Mouse (Mus musculus) limb, embryonic 10.5 days (tissue): ENCODE measurements at regions not wholly inside any gene's neighbourhood (a gene's known extent, or its start where the extent isn't known, plus 50 kb on each side); places are given as distances from the start of the nearest gene placed in this dataset.
A peak's percentile ranks its signal among the peaks of the same experiment; 100 is the strongest.

Experiments used
- DNase-seq: peaks from one replicate; pipeline ENCODE4 v3.0.0-alpha.2; 2017; ENCODE audit warnings: low spot score
- H3K27ac ChIP-seq: fragments of 300-500 bp; sonication (generic); 2 replicates; pipeline ENCODE4 v1.5.1; 2016; ENCODE audit warnings: mild to moderate bottlenecking
- H3K27me3 ChIP-seq: fragments of 300-500 bp; sonication (generic); 2 replicates; pipeline ENCODE4 v1.6.1; 2016; ENCODE audit warnings: low read depth, mild to moderate bottlenecking; ENCODE audit not compliant: poor library complexity, severe bottlenecking
- H3K36me3 ChIP-seq: fragments of 300-500 bp; sonication (generic); 2 replicates; pipeline ENCODE4 v1.6.1; 2016; ENCODE audit warnings: mild to moderate bottlenecking, moderate library complexity
- H3K4me1 ChIP-seq: fragments of 300-500 bp; sonication (generic); 2 replicates; pipeline ENCODE4 v1.6.1; 2016
- H3K4me3 ChIP-seq: fragments of 300-500 bp; sonication (generic); 2 replicates; pipeline ENCODE4 v1.5.1; 2016; ENCODE audit warnings: mild to moderate bottlenecking, moderate library complexity
- H3K9me3 ChIP-seq: fragments of 300-500 bp; sonication (generic); replicated peaks from 2 replicates; pipeline ENCODE4 v1.6.1; 2016; ENCODE audit warnings: mild to moderate bottlenecking
- WGBS: fragments of 180-500 bp; shearing (Covaris S2); methylation state at CpG from one replicate; pipeline ENCODE4 v1.1.7; 2016; 5-methylcytosine and 5-hydroxymethylcytosine counted together

DNA sequence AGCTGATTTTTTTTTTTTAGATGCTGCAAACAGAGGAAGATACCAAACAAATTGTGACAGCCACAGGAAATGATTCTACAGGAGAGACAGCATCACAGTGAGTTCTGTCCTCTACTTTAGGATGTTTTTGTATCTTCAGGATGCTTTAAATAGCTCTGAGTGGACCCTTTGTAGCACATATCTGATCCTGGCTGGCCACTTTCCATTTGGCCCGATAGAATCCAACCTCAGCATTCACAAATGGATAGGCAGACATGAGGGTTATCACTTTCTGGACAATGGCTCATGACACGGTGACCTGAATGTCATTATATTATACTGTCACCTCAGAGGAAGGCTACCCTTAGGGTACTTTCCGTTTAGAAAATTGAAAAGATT is 379.3 kb downstream of the Gm10295 start:
- Histone ChIP-seq H3K27me3 (no peaks in the 10 kb centered on the region), H3K4me1 (peaks cover 26% of the 10 kb centered on the region), H3K36me3 (no peaks in the 10 kb centered on the region), H3K4me3 (no peak overlapping the region), H3K27ac (no peak overlapping the region), H3K9me3 (no peaks in the 10 kb centered on the region)
- DNase-seq: no peak
- 33% methylated on average over 3 of the region's 3 CpGs for WGBS

DNA sequence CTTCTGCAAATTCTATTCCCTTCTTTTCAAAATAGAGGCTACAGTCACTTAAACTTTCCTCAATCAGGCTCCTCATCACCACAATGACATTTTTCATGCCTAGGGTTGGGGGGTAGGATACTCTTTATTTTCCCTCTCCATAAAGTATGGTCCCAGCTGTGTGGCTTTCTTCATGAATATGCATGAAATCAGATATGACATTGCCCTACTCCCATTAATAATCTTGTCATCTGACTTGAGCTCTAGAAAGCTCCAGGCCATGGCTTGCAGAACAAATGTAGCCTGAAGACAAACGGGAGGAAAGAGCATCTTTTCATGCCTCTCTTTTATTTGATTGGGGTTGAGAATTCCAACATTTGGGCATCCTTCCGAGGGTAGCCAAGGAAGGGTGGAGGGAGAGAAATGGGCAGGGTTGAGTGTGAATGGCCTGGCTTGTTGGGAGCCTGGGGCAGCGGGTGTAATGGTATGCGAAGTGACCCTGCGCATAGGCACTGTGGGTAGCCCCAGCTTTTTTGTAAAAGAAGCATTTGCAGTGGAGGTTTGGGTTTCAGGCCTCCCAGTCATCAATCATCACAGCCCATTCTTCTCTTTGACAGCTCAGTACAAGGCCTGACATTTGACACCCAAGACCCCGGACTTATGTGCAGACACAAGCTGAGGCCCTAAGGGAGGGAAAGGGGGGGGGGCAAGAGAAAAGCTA is 379.8 kb downstream of the Gm10295 start:
- no peaks in the 10 kb centered on the region for H3K9me3 ChIP-seq
- peak; percentile 34 for DNase-seq
- peaks cover 26% of the 10 kb centered on the region for H3K4me1 ChIP-seq
- H3K27ac ChIP-seq: no peak overlapping the region
- H3K4me3 ChIP-seq: no peak overlapping the region
- no peaks in the 10 kb centered on the region for H3K36me3 ChIP-seq
- 15% methylated on average over 6 of the region's 6 CpGs for WGBS
- no peaks in the 10 kb centered on the region for H3K27me3 ChIP-seq

DNA sequence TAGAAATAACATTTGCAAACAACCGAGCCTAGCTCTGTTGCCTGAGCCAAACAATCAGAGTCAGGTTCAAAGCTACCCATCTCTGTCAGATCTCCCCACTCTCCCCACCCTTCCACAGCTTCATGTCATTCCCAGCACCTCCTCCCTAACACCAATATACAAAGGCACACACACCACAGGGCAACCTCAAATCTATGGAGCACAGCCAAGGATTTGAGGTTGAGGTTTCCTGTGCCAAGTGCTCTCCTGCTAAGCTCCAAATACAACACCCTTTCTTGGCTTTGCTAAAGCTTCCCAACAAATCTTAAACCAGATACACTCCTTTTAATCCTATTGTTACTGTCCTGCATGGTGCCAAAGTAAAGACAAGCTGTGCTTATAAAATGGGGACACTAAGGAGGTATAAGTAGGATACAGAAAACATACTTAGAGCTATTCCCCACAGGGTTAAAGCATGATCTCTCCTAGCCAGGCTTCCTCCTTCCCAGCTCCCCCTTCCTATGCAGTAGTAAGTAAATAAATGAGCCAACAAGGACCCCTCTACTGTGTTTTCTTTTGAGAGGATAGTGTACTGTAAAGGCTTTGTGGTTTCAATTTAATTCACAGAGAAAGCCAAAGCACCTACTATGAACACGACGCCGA is 398.8 kb downstream of the Gm10295 start:
- Histone ChIP-seq H3K4me1 (no peaks in the 10 kb centered on the region), H3K27me3 (peaks cover 5% of the 10 kb centered on the region; the same call in 1 of the 2 replicates), H3K36me3 (no peaks in the 10 kb centered on the region), H3K4me3 (no peak overlapping the region), H3K27ac (no peak overlapping the region), H3K9me3 (no peaks in the 10 kb centered on the region)
- no peak for DNase-seq
- 77% methylated on average over 4 of the region's 4 CpGs for WGBS

DNA sequence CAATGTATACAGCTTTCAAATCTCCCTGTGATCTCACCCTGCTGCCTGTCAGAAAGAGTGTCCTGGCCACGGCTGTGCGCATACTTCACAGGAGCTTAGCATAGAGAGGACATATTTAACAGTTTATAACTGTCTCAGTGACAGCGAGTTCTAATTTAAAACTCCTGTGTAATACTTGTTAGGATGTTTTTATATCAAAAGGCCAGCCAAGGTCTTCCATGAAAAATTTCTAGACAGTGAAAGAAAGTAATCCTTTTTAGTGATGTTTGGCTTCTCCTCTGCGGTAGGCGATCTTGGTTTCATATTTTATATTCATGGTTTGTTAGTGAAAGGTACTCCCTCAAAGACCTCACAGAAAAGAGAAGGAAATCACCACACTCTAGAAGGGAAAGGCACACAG is 403.0 kb downstream of the Gm10295 start:
- 82% methylated on average over 5 of the region's 5 CpGs for WGBS
- Histone ChIP-seq H3K4me3 (no peak overlapping the region), H3K27ac (no peak overlapping the region), H3K9me3 (no peaks in the 10 kb centered on the region), H3K27me3 (peaks cover 5% of the 10 kb centered on the region; the same call in 1 of the 2 replicates), H3K36me3 (no peaks in the 10 kb centered on the region), H3K4me1 (no peaks in the 10 kb centered on the region)
- no peak for DNase-seq

DNA sequence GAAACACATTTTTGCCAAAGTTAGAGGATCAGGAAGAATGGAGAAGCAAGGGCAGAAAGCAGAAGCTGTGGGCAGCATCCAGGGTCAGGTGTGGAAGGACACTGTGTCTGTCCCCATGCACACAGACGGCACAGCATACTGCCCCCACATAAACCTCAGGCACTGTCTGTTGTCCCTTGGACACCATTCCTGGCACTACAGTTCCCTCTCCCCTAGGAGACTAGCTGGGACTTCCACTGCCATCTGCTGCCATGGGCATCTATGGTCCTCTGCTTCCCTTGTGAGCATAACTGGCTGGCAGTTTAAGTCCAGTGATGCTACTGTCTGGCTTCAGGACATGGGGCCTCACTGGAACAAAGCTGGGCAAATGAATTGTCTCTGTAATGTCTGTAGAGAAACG is 405.0 kb downstream of the Gm10295 start:
- no peak for DNase-seq
- 84% methylated on average over 2 of the region's 2 CpGs for WGBS

DNA sequence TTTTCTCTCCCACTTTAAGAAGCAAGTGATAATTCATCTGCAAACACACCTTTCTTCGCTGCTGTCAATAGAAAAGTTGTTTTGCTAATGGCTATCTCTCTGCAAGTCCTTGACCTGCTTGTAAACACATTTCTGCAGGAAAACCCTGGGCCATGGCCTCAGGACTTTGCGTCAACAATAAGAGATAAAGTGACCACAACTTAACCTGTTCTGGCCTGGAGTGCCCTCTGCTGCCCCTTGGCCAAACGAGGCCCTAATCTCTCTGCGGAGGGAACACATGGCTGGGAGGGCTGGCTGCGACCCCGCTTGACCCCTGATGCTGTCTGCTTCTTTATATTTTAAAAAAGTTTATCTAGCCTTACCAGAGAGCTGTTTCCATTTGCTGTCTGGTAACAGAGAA is 420.4 kb downstream of the Gm10295 start:
- H3K27me3 ChIP-seq: no peaks in the 10 kb centered on the region
- no peaks in the 10 kb centered on the region for H3K36me3 ChIP-seq
- no peak overlapping the region for H3K27ac ChIP-seq
- WGBS: 6% methylated on average over 6 of the region's 6 CpGs
- H3K4me1 ChIP-seq: peaks cover 13% of the 10 kb centered on the region
- DNase-seq: no peak
- H3K4me3 ChIP-seq: no peak overlapping the region
- no peaks in the 10 kb centered on the region for H3K9me3 ChIP-seq

More for the DNA sequence above, 405.0 kb downstream of the Gm10295 start:
- H3K9me3 ChIP-seq: no peaks in the 10 kb centered on the region
- H3K4me3 ChIP-seq: no peak overlapping the region
- no peaks in the 10 kb centered on the region for H3K4me1 ChIP-seq
- peaks cover 5% of the 10 kb centered on the region; the same call in 1 of the 2 replicates for H3K27me3 ChIP-seq
- no peaks in the 10 kb centered on the region for H3K36me3 ChIP-seq
- no peak overlapping the region for H3K27ac ChIP-seq

DNA sequence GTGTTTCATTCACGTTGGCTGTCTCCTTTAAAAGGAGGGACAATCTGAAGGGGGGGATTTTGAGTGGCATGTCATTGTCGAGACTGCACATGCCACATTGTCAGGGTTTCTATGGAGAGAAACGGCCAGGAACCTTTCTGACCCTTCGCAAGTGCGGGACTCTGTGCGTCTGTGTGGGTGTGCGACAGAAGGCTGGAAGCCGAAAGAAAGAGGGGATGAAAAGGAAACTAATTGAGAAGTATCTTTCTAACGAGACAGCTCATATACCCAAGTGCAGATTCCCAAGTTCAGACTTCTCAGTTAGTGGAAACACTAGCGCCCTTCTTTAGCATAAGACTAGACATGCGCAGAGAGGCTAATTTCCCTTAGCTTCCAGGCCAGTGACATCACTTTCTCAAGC is 421.4 kb downstream of the Gm10295 start:
- H3K27me3 ChIP-seq: no peaks in the 10 kb centered on the region
- H3K4me1 ChIP-seq: peaks cover 13% of the 10 kb centered on the region
- H3K4me3 ChIP-seq: no peak overlapping the region
- 60% methylated on average over 11 of the region's 11 CpGs for WGBS
- H3K36me3 ChIP-seq: no peaks in the 10 kb centered on the region
- DNase-seq: no peak
- H3K27ac ChIP-seq: no peak overlapping the region
- H3K9me3 ChIP-seq: no peaks in the 10 kb centered on the region

DNA sequence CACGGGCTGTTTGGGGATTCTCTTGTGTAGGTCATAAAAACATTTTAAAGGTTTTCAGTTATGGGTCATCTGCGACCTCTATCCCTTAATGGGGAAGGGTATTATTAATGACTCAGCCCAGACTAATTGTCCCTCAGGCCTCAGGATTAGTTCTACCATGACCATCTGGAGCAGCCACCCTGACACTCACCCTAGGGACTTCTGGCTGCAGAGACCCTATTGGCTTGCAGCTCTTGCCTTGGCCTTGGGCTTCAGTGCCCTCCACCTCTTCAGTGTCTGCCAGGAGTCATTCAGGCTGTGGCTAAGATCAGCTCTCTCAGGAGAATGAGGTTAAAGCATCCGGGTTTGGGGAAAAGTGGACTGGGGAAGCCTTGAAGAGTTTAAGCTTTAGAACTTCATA is 423.3 kb downstream of the Gm10295 start:
- Histone ChIP-seq H3K27ac (no peak overlapping the region), H3K36me3 (no peaks in the 10 kb centered on the region), H3K4me3 (no peak overlapping the region), H3K9me3 (no peaks in the 10 kb centered on the region), H3K4me1 (peaks cover 13% of the 10 kb centered on the region), H3K27me3 (no peaks in the 10 kb centered on the region)
- 74% methylated on average over 3 of the region's 3 CpGs for WGBS
- no peak for DNase-seq

DNA sequence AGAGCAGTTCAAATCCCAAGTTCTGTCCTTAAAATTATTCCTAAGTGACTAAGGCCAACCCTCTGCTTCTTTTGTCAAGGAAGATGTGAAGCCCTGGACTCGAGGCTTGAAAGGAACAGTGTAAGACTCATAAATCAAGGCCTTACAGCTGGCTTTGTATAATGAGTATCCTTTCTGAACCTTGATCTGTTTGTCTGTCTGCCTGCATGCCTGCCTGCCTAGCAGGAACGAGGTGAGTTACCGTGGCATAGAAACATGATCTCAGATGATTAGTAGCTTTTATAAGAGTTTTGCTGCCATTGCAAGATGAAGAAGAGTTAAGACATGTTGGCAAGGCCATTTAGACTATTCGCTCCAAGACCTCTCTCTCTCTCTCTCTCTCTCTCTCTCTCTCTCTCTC is 434.3 kb downstream of the Gm10295 start:
- WGBS: 51% methylated on average over 4 of the region's 4 CpGs
- Histone ChIP-seq H3K27me3 (no peaks in the 10 kb centered on the region), H3K9me3 (no peaks in the 10 kb centered on the region)

DNA sequence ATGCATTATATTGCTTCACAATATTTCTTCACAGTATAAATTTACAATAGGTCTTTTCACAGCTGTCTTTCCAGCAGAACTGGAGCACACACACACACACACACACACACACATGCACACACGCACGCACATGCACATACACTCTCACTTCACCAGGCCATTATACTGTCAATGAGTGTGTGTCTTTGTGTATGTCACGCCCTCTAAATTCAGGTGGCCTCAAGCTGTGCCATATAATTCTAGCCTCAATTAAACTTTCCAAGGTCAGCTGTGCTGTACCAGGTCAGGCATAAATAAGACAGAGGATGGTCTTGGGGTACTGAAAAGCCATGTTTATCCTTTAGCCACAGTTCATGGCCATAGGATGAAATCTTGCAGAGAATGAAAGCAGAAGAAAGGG is 442.4 kb downstream of the Gm10295 start:
- Histone ChIP-seq H3K36me3 (no peaks in the 10 kb centered on the region), H3K4me3 (no peak overlapping the region), H3K9me3 (no peaks in the 10 kb centered on the region), H3K27me3 (no peaks in the 10 kb centered on the region), H3K4me1 (peaks cover 18% of the 10 kb centered on the region), H3K27ac (no peak overlapping the region)
- peak; percentile 55 for DNase-seq
- 33% methylated on average over 3 of the region's 3 CpGs for WGBS

More for the DNA sequence above, 434.3 kb downstream of the Gm10295 start:
- Histone ChIP-seq H3K27ac (no peak overlapping the region), H3K4me3 (no peak overlapping the region), H3K4me1 (peaks cover 10% of the 10 kb centered on the region; the same call in 1 of the 2 replicates), H3K36me3 (no peaks in the 10 kb centered on the region)
- DNase-seq: no peak

DNA sequence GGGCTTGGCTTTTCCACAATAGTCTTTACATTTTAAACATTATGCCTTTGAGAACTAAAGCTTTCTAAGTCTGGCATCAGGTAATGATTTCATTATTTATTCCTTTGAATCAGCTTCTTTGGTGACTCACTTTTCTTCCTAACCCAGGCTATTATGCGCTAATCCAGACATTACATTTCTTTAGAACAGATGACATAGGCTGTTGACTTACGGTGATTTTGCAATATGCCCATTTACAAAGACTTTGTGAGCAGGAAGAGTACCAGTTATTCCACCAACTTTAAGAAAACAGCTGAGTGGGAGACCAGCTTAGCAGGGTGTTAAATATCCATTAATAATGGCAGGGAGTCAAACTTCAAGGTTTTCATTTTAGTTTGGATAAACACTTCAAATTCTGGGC is 459.6 kb downstream of the Gm10295 start:
- DNase-seq: no peak
- WGBS: 96% methylated on average over 2 of the region's 2 CpGs

DNA sequence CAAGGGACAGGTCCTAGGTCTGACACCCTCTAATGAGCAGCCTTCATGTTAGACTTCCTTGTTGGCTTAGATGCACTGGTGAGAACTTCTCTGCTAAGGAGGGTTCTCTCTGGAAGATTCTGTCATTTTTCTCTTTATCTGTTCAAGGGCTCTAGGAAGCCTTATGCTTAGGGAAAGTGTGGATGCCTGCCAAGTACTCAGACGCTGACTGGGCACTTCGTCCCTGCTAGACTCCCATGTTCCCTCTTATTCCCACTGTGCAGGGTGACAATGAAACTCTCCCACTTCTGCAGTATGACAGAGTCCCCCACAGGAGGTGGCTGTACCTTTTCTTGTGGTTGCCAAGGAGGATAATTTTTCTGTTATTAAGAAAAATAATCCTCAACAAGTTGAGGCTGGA is 470.8 kb downstream of the Gm10295 start:
- no peaks in the 10 kb centered on the region for H3K36me3 ChIP-seq

More for the DNA sequence above, 459.6 kb downstream of the Gm10295 start:
- Histone ChIP-seq H3K9me3 (no peaks in the 10 kb centered on the region), H3K27me3 (no peaks in the 10 kb centered on the region), H3K4me3 (no peak overlapping the region), H3K36me3 (no peaks in the 10 kb centered on the region), H3K4me1 (no peaks in the 10 kb centered on the region), H3K27ac (no peak overlapping the region)

DNA sequence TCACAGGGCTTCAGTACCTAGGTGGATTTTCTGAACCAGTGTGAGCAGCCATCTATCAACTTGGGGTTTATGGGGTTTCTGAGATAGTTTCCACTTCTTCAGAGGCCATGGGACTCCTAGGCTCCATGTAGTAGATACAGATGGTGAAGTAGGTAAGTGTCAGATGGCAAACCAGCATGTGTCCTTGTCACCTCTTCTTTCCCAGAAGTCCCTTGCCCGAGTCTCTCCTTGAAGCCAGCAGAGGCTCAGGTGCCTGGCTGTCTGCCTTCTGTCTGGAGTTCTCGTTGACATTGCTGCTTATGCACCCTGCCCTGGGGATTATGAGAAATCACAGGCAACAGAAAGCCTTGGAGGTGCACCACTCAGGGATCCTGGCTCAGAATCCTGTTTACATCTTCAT is 476.9 kb downstream of the Gm10295 start:
- H3K27me3 ChIP-seq: no peaks in the 10 kb centered on the region
- H3K27ac ChIP-seq: no peak overlapping the region
- H3K4me3 ChIP-seq: no peak overlapping the region
- H3K9me3 ChIP-seq: no peaks in the 10 kb centered on the region
- no peaks in the 10 kb centered on the region for H3K36me3 ChIP-seq
- no peaks in the 10 kb centered on the region for H3K4me1 ChIP-seq
- 56% methylated on average over 2 of the region's 2 CpGs for WGBS
- DNase-seq: no peak

More for the DNA sequence above, 470.8 kb downstream of the Gm10295 start:
- no peak for DNase-seq
- H3K4me3 ChIP-seq: no peak overlapping the region
- WGBS: 84% methylated on average over 2 of the region's 2 CpGs
- H3K4me1 ChIP-seq: no peaks in the 10 kb centered on the region
- no peaks in the 10 kb centered on the region for H3K9me3 ChIP-seq
- no peak overlapping the region for H3K27ac ChIP-seq
- no peaks in the 10 kb centered on the region for H3K27me3 ChIP-seq
